Mouse (Mus musculus): ENCODE measurements around the gene Aph1c.

- no peak for TF ChIP-seq CTCF (IDR thresholded peaks at IDR 0.05; ENCODE audit: low read depth)
- TF ChIP-seq EP300 (IDR thresholded peaks at IDR 0.05; ENCODE audit: low read depth), result no peak
These were observed 675 bp downstream of the Aph1c start for GRCm38 (mm10) chr9:66833851-66834250.
